Comparison of ENCODE assay signal across 8 mouse cellular contexts in genomic region chr19:47731931-47732330, GRCm38 (mm10). TPM values are rescaled to one million over a fixed set of nuclear protein-coding genes. Genes with fewer than 3 reads are reported as not detected.
DNase-seq lines count a peak whose midpoint lies in the region; ATAC-seq and TF ChIP-seq lines count a peak whose summit lies in the region.

No protein-coding gene starts in this region.

- H3K27me3 ChIP-seq in intestine, embryonic 16.5 days (replicated peaks; ENCODE audit: control insufficient read depth, insufficient read depth, low read length), result no peaks in the 10 kb centered on the region
- no peaks in the 10 kb centered on the region for H3K27me3 ChIP-seq in liver, embryonic 12.5 days (replicated peaks)

- H3K36me3 ChIP-seq in intestine, embryonic 16.5 days (ENCODE audit: control insufficient read depth, insufficient read depth, low read length), result peaks cover 19% of the 10 kb centered on the region; the same call in 1 of the 2 replicates
- H3K36me3 ChIP-seq in liver, embryonic 12.5 days, result peaks cover 42% of the 10 kb centered on the region

- ATAC-seq in intestine, embryonic 16.5 days, result no peak; the same call in 1 of the 2 replicates
- peak; percentile 50 for ATAC-seq in liver, embryonic 12.5 days

- H3K27ac ChIP-seq in gastrocnemius, adult 2 months, result peak overlapping the region; percentile 99
- H3K27ac ChIP-seq in intestine, embryonic 16.5 days (ENCODE audit: low read length), result peak overlapping the region; percentile 98
- H3K27ac ChIP-seq in liver, embryonic 12.5 days, result peak overlapping the region; percentile 91

- DNase-seq in urinary bladder, postnatal 25 days (ENCODE audit: low spot score), result peak; percentile 65
- no peak for DNase-seq in urinary bladder, adult 2 months (ENCODE audit: low spot score)
- peak; percentile 91 to 92 for DNase-seq in cerebellum, postnatal 10 days
- peak; percentile 82 for DNase-seq in gastrocnemius, adult 2 months
- DNase-seq in natural killer cell, adult 2 months (ENCODE audit: low spot score in 2 of 2), result peak; percentile 68 to 70
- peak; percentile 45 to 77 for DNase-seq in urinary bladder, postnatal 4 days (ENCODE audit: low spot score in 2 of 2)

- H3K4me1 ChIP-seq in intestine, embryonic 16.5 days (ENCODE audit: control insufficient read depth, insufficient read depth, low read length), result peaks cover 6% of the 10 kb centered on the region; the same call in 1 of the 2 replicates
- peaks cover 24% of the 10 kb centered on the region for H3K4me1 ChIP-seq in liver, embryonic 12.5 days

- peak overlapping the region; percentile 57 for H3K4me2 ChIP-seq in intestine, embryonic 16.5 days (ENCODE audit: low read depth, low read length)
- peak overlapping the region; percentile 96 for H3K4me2 ChIP-seq in liver, embryonic 12.5 days

- peak overlapping the region; percentile 89 for H3K9ac ChIP-seq in intestine, embryonic 16.5 days (ENCODE audit: low read depth, low read length)
- peak overlapping the region; percentile 82 for H3K9ac ChIP-seq in liver, embryonic 12.5 days

- 3% methylated on average over 14 of the region's 15 CpGs for WGBS in intestine, embryonic 16.5 days
- 2% methylated on average over 15 of the region's 15 CpGs for WGBS in liver, embryonic 12.5 days (ENCODE audit: insufficient replicate concordance)

- no peaks in the 10 kb centered on the region for H3K9me3 ChIP-seq in intestine, embryonic 16.5 days (ENCODE audit: control insufficient read depth, low read length)
- H3K9me3 ChIP-seq in liver, embryonic 12.5 days (replicated peaks), result no peaks in the 10 kb centered on the region

- intact Hi-C loops in gastrocnemius, adult 2 months (cut with DNase I), result loop anchor here (2.0 to 5.0 kb wide), 4 partner anchors 60 to 225 kb away; partner anchors contain the start of gene Slk

- no peak for TF ChIP-seq CTCF in gastrocnemius, adult 2 months (IDR thresholded peaks at IDR 0.05)

- peak overlapping the region; percentile 92 for H3K4me3 ChIP-seq in gastrocnemius, adult 2 months
- peak overlapping the region; percentile 89 for H3K4me3 ChIP-seq in intestine, embryonic 16.5 days (ENCODE audit: low read length)
- peak overlapping the region; percentile 90 for H3K4me3 ChIP-seq in liver, embryonic 12.5 days

RNA-seq across cellular contexts. Expression of gene Sfr1, which starts 0.4 kb away (rescaled TPM):
- polyA plus RNA-seq in urinary bladder, adult 2 months (2012; rRNA removed), result 86.0 and 86.3 TPM in 2 replicates
- total RNA-seq in gastrocnemius, adult 2 months (2021), result 10 to 100 TPM; 80.3 to 85.3 TPM
- 187 and 188 TPM in 2 replicates for polyA plus RNA-seq in intestine, embryonic 16.5 days (2015; fragmentation: Nextera tagmentation; extraction: Ambion mirVana)
- polyA plus RNA-seq in liver, embryonic 12.5 days (2016; fragmentation: Nextera tagmentation; extraction: Ambion mirVana), result 126 and 129 TPM in 2 replicates

RNA-seq across cellular contexts. Expression of gene Col17a1, which starts 40.0 kb away (rescaled TPM):
- polyA plus RNA-seq in urinary bladder, adult 2 months (2012; rRNA removed), result 4.2 and 6.1 TPM in 2 replicates
- total RNA-seq in gastrocnemius, adult 2 months (2021), result not detected
- polyA plus RNA-seq in intestine, embryonic 16.5 days (2015; fragmentation: Nextera tagmentation; extraction: Ambion mirVana), result 0.42 and 0.58 TPM in 2 replicates
- polyA plus RNA-seq in liver, embryonic 12.5 days (2016; fragmentation: Nextera tagmentation; extraction: Ambion mirVana), result 0.28 and 0.37 TPM in 2 replicates
